Mouse (Mus musculus) layer of hippocampus, postnatal 10 days (tissue): ENCODE data around the gene Srrm2. TPM values are rescaled to one million over a fixed set of nuclear protein-coding genes. Genes with fewer than 3 reads are reported as not detected.

Source experiments
- DNase-seq, 2 experiments: peaks; one replicate each; pipeline ENCODE4 v3.0.0; 2021; ENCODE audit warnings: low spot score in 2 of 2
- microRNA-seq, 2 experiments: library from miRNA; unstranded; fragments of <30 nt; microRNA quantifications; one replicate each; pipeline ENCODE4 v1.2.0; 2021
- total RNA-seq, 2 experiments: library from RNA; stranded (reverse); gene quantifications; 2 replicates each; pipeline ENCODE4 v1.2.3; 2021

Srrm2 gene
- total RNA-seq, 2 experiments from 2014 or later = 516 to 611 TPM

- peak; percentile 46 to 55 for DNase-seq
Measured at GRCm38 (mm10) chr17:23853292-23853691, 63.0 kb downstream of the Srrm2 start.

DNA sequence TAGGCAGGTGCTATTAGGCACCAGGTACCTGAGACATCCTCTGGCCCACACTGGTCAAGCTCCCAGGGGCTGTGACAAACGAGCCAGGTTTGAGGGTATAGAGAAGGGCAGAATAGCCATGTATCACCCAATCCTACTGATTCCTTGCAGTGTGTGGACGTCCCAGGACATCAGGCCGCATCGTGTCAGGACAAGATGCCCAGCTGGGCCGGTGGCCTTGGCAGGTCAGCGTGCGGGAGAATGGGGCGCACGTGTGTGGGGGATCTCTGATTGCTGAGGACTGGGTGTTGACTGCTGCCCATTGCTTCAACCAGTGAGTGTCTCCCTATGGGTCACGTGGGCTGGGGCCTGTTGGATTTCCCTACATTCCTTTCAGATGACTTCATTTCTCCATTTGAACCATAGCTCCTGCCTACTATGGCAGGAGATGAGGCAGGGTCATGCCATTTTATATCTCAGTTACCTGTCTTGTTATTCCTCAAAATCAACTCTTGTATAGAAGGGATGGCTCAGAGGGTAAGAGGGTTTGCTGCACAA lies 64.0 kb downstream of the Srrm2 start:
- DNase-seq = no peak

DNA sequence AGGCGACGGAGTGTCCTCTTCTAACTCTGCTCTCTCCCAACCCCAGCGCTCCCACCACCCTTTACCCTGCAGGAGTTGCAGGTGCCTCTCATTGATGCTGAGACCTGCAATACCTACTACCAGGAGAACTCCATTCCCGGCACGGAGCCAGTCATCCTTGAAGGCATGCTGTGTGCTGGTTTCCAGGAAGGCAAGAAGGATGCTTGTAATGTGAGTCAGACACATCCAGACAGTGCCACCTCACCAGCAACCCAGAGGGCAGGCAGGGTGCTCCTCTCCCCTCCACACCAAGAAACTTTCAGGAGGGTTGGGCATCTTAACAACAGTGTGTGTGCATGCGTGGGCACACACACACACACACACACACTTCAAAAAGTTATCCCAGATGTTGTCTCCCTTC lies 66.9 kb downstream of the Srrm2 start:
- DNase-seq = no peak

DNA sequence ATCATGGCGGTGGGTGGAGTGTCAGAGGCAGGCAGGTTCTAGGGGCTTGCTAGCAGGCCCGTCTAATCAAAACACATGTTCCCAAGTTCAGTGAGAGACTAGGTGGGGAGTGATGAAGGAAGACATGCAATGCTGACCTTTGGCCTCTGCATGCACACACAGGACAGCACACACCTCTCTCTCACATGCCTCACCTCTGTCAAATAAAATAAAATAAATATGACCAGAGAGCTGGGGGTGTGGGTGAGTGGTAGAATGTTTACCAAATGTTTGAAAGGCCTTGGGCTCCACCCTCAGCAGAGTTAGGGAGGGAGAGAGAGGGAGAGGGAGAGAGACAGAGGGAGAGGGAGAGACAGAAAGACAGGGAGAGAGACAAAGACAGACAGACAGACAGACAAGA lies 67.6 kb downstream of the Srrm2 start:
- DNase-seq = no peak

DNA sequence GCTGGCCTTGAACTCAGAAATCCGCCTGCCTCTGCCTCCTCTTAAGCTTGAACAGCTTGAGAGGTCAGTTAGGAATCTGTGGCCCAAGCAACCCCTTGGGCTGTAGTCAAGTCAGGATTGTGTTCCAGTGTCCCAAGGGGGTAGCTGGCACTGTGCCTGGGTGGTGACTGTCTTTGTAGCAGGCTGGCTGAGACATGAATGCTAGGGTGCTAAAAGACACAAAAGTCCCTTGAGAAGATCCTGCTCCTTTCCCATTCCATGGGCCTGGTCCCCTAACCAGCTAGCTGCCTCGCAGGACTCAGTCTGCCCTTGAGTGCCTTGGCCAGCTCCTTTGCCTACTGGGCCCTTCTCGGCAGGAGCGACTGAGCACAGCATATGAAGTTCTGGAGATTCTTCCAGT lies 72.6 kb downstream of the Srrm2 start:
- DNase-seq = no peak

- DNase-seq = no peak
Measured at GRCm38 (mm10) chr17:23867756-23868155, 77.4 kb downstream of the Srrm2 start, which contains the start of gene Prss21. Prss21 (plus strand) TSS chr17:23868056.

- no peak for DNase-seq
Measured at GRCm38 (mm10) chr17:23868513-23868912, 78.2 kb downstream of the Srrm2 start.

Small RNA genes within 50 kb of the gene (microRNA-seq; reads per million reads assigned to microRNA genes)
- gene Mir5125 = 3.3 to 5.9 reads per million in 2 experiments

Other genes with a start within 250 kb of the Srrm2 start
- gene Zfp213, start 226.3 kb upstream of the Srrm2 start, total RNA-seq = 1 to 10 TPM; 6.4 to 7.2 TPM
- gene Zfp13, start 191.0 kb upstream of the Srrm2 start, total RNA-seq = 10 to 100 TPM; 25.7 to 30.0 TPM
- not detected for gene Zscan10, start 189.7 kb upstream of the Srrm2 start, total RNA-seq
- gene Mmp25, start 145.3 kb upstream of the Srrm2 start, total RNA-seq = 1 to 10 TPM; 1.2 to 1.6 TPM
- not detected for gene Bicdl2, start 130.0 kb upstream of the Srrm2 start, total RNA-seq
- 100 to 1,000 TPM; 137 to 148 TPM for gene Hcfc1r1, start 116.9 kb upstream of the Srrm2 start, total RNA-seq
- 10 to 100 TPM; 11.4 to 12.9 TPM for gene Thoc6, start 116.7 kb upstream of the Srrm2 start, total RNA-seq
- 1 to 10 TPM; 6.8 to 7.2 TPM for gene Tnfrsf12a, start 113.1 kb upstream of the Srrm2 start, total RNA-seq
- under 1 TPM; 0.22 to 0.25 TPM for gene Cldn6, start 111.3 kb upstream of the Srrm2 start, total RNA-seq
- under 1 TPM in 1 of 2 experiments, not detected in 1; 0.57 TPM for gene Cldn9, start 106.5 kb upstream of the Srrm2 start, total RNA-seq
- under 1 TPM; 0.13 to 0.62 TPM for gene 1520401A03Rik, start 67.7 kb upstream of the Srrm2 start, total RNA-seq
- gene Pkmyt1, start 64.2 kb upstream of the Srrm2 start, total RNA-seq = 1 to 10 TPM; 6.7 to 8.3 TPM
- gene Paqr4, start 49.7 kb upstream of the Srrm2 start, total RNA-seq = 10 to 100 TPM; 51.8 to 53.1 TPM
- gene Kremen2, start 44.7 kb upstream of the Srrm2 start, total RNA-seq = under 1 TPM; 0.20 to 0.27 TPM
- 100 to 1,000 TPM; 121 to 123 TPM for gene Flywch1, start 18.9 kb upstream of the Srrm2 start, total RNA-seq
- 10 to 100 TPM; 26.7 to 27.3 TPM for gene Flywch2, start 4.5 kb upstream of the Srrm2 start, total RNA-seq
- 100 to 1,000 TPM; 402 to 410 TPM for gene Elob, start 38.6 kb downstream of the Srrm2 start, total RNA-seq
- not detected for gene Prss33, start 45.5 kb downstream of the Srrm2 start, total RNA-seq
- under 1 TPM; 0.21 to 0.45 TPM for gene Prss32, start 53.3 kb downstream of the Srrm2 start, total RNA-seq
- 1 to 10 TPM; 2.2 to 3.1 TPM for gene Prss41, start 53.6 kb downstream of the Srrm2 start, total RNA-seq
- not detected for gene Prss21, start 77.5 kb downstream of the Srrm2 start, total RNA-seq
- gene Dcpp1, start 90.3 kb downstream of the Srrm2 start, total RNA-seq = not detected
- gene Dcpp2, start 90.3 kb downstream of the Srrm2 start, total RNA-seq = not detected
- gene Dcpp3, start 126.9 kb downstream of the Srrm2 start, total RNA-seq = not detected
- not detected for gene Sbp, start 151.1 kb downstream of the Srrm2 start, total RNA-seq
- not detected for gene Sbpl, start 164.7 kb downstream of the Srrm2 start, total RNA-seq
- under 1 TPM in 1 of 2 experiments, not detected in 1; 0.45 TPM for gene Prss30, start 190.0 kb downstream of the Srrm2 start, total RNA-seq
- not detected for gene Prss22, start 207.6 kb downstream of the Srrm2 start, total RNA-seq
- gene Prss27, start 247.6 kb downstream of the Srrm2 start, total RNA-seq = not detected